Mouse (Mus musculus): Measurements from ENCODE around the gene Asic2. TPM values are rescaled to one million over a fixed set of nuclear protein-coding genes. Genes with fewer than 3 reads are reported as not detected.

Gene Asic2
- polyA plus RNA-seq (2014; fragmentation: Illumina TruSeq; extraction: RNeasy Lipid Tissue Mini Kit (QIAGEN cat#74804); ENCODE audit: low read depth, low replicate concordance) = 2.2 TPM

GRCm38 (mm10) chr11:81968401-81968881 lies at the start of gene Asic2:
Gene Asic2, minus strand, starts transcription at chr11:81968457.

DNA sequence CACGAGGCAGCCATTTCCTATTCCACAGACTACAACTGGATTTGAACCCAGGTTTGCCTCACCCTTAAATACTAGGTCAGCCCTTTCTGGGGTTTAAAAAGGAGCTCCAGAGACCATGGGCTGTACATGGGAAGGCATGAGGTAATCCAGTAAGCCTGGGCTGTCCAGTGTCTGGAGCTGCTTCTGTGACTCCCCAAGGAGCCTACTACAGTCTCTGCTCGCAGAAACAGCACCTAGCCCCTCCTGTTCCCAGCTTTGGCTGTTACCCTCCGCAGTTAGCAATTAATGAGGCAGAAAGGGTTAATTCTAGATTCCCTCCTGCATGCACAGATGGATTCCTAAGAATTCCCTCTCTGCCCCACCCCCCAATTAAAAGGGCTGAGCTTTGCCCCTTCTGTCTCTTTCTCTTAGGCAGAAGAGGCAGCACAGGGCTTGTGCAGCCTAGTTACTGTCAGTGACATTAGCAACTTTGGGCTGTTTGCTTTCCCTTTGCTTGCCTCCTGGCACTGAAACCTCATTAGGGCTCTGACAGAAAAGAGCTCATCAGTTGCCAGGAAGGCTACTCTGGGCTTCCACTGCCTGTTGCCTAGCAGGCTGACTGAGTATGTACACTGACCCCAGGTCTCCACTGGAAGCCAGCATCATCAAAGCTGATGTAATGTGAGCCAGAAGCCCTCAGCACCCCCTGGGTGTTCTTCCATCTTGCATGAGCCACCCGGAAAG lies 107.8 kb downstream of the Asic2 start, which contains the start of gene 5530401A14Rik:
5530401A14Rik (plus strand) TSS at position 424 of the 723 bp plus-strand sequence.

DNA sequence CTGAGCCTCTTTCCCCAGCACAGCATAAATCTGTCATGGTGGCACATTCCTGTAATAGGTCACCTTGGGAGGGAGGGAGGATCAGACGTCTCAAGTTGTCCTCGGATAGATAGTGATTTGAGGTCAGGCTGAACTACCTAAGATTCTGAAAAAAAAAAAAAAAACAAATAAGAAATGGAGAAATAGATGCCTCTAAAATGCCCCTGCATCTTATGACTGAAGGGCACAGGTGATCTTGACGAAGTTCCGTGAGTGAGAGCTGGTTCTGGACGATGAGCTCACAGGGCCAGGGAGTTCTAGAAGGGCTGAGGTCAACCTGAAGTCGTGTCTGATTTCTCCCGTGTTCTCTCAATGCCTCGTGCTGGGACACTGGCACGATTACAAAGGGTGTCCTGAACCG lies 1110.2 kb downstream of the Asic2 start, which contains the start of gene Spaca3:
Spaca3 (plus strand) TSS at position 301 of the 400 bp plus-strand sequence.

Other genes with a start within 250 kb of the Asic2 start
- not detected for gene 5530401A14Rik, start 107.8 kb downstream of the Asic2 start, polyA plus RNA-seq (2014; fragmentation: Illumina TruSeq; extraction: RNeasy Lipid Tissue Mini Kit (QIAGEN cat#74804); ENCODE audit: low read depth, low replicate concordance)
- gene Ccl2, start 67.1 kb upstream of the Asic2 start, polyA plus RNA-seq (2014; fragmentation: Illumina TruSeq; extraction: RNeasy Lipid Tissue Mini Kit (QIAGEN cat#74804); ENCODE audit: low read depth, low replicate concordance) = 21.1 TPM
- gene Gm17268, start 70.1 kb upstream of the Asic2 start, polyA plus RNA-seq (2014; fragmentation: Illumina TruSeq; extraction: RNeasy Lipid Tissue Mini Kit (QIAGEN cat#74804); ENCODE audit: low read depth, low replicate concordance) = not detected
- gene Ccl7, start 77.3 kb upstream of the Asic2 start, polyA plus RNA-seq (2014; fragmentation: Illumina TruSeq; extraction: RNeasy Lipid Tissue Mini Kit (QIAGEN cat#74804); ENCODE audit: low read depth, low replicate concordance) = 9.5 TPM
- gene Ccl11, start 89.4 kb upstream of the Asic2 start, polyA plus RNA-seq (2014; fragmentation: Illumina TruSeq; extraction: RNeasy Lipid Tissue Mini Kit (QIAGEN cat#74804); ENCODE audit: low read depth, low replicate concordance) = 33.6 TPM
- 11.2 TPM for gene Ccl12, start 133.4 kb upstream of the Asic2 start, polyA plus RNA-seq (2014; fragmentation: Illumina TruSeq; extraction: RNeasy Lipid Tissue Mini Kit (QIAGEN cat#74804); ENCODE audit: low read depth, low replicate concordance)
- gene Ccl8, start 146.7 kb upstream of the Asic2 start, polyA plus RNA-seq (2014; fragmentation: Illumina TruSeq; extraction: RNeasy Lipid Tissue Mini Kit (QIAGEN cat#74804); ENCODE audit: low read depth, low replicate concordance) = 27.8 TPM